Mouse (Mus musculus): Measurements from ENCODE around the gene Ncbp3. TPM values are rescaled to one million over a fixed set of nuclear protein-coding genes. Genes with fewer than 3 reads are reported as not detected.
A peak's percentile ranks its signal among the peaks of the same experiment; 100 is the strongest.

The Ncbp3 gene
- total RNA-seq, 1 experiment, result 10.4 TPM

- H3K27ac ChIP-seq (ENCODE audit: insufficient read depth, low read depth, low read length, poor library complexity, severe bottlenecking), result no peak within 1 kb of the TSS
- no peak for TF ChIP-seq CHD2 (IDR thresholded peaks at IDR 0.05; ENCODE audit: low read depth, low read length)
- no peak for TF ChIP-seq MAFK (IDR thresholded peaks at IDR 0.05; ENCODE audit: insufficient read depth, low read depth, low read length)
- no peak for TF ChIP-seq ZC3H11A (IDR thresholded peaks at IDR 0.05; ENCODE audit: borderline replicate concordance, low read depth, low read length)
- TF ChIP-seq ZNF384 (IDR thresholded peaks at IDR 0.05; ENCODE audit: low read depth, low read length), result no peak
- TF ChIP-seq HCFC1 (IDR thresholded peaks at IDR 0.05; ENCODE audit: borderline replicate concordance, insufficient read depth, low read length), result no peak
- H3K36me3 ChIP-seq (ENCODE audit: control insufficient read depth, insufficient read depth, low read length, poor library complexity, severe bottlenecking), result no peaks in the 10 kb centered on the region
- in situ Hi-C loops (cut with MboI; ENCODE audit: low sequenced_read_pairs in 2 of 2, unreplicated experiment in 2 of 2), result no loop called here
- peak; percentile 78 for DNase-seq (ENCODE audit: low read depth, low spot score)
- H3K9ac ChIP-seq (ENCODE audit: insufficient read depth, low read depth, low read length, poor library complexity, severe bottlenecking), result peak within 1 kb of the TSS; percentile 20
- H3K4me1 ChIP-seq (ENCODE audit: control insufficient read depth in 2 of 2, insufficient read depth in 2 of 2, low read length in 2 of 2, poor library complexity in 1 of 2), result peaks cover 0 to 4% of the 10 kb centered on the region in 2 experiments; a peak in 1 of 4 replicates
- no peaks in the 10 kb centered on the region for H3K9me3 ChIP-seq (ENCODE audit: control insufficient read depth, insufficient read depth, low read depth, low read length)
- H3K4me3 ChIP-seq (ENCODE audit: insufficient read depth in 1 of 2, low read depth in 1 of 2, low read length in 2 of 2, poor library complexity in 1 of 2, severe bottlenecking in 1 of 2), result peak within 1 kb of the TSS; percentile 72 to 98
Measured at GRCm38 (mm10) chr11:73018471-73019146, 29.0 kb upstream of the Ncbp3 start, which contains the start of gene Camkk1. TSS of gene Camkk1 (plus strand) at chr11:73019008.

- no peaks in the 10 kb centered on the region for H3K36me3 ChIP-seq (ENCODE audit: control insufficient read depth, insufficient read depth, low read length, poor library complexity, severe bottlenecking)
- H3K9ac ChIP-seq (ENCODE audit: insufficient read depth, low read depth, low read length, poor library complexity, severe bottlenecking), result peak overlapping the region; percentile 20
- in situ Hi-C loops (cut with MboI; ENCODE audit: low sequenced_read_pairs in 2 of 2, unreplicated experiment in 2 of 2), result no loop called here
- peak overlapping the region; percentile 72 to 98 for H3K4me3 ChIP-seq (ENCODE audit: insufficient read depth in 1 of 2, low read depth in 1 of 2, low read length in 2 of 2, poor library complexity in 1 of 2, severe bottlenecking in 1 of 2)
- TF ChIP-seq ZC3H11A (IDR thresholded peaks at IDR 0.05; ENCODE audit: borderline replicate concordance, low read depth, low read length), result no peak
- TF ChIP-seq MAFK (IDR thresholded peaks at IDR 0.05; ENCODE audit: insufficient read depth, low read depth, low read length), result no peak
- no peak for TF ChIP-seq CHD2 (IDR thresholded peaks at IDR 0.05; ENCODE audit: low read depth, low read length)
- TF ChIP-seq ZNF384 (IDR thresholded peaks at IDR 0.05; ENCODE audit: low read depth, low read length), result no peak
- TF ChIP-seq HCFC1 (IDR thresholded peaks at IDR 0.05; ENCODE audit: borderline replicate concordance, insufficient read depth, low read length), result no peak
- H3K27ac ChIP-seq (ENCODE audit: insufficient read depth, low read depth, low read length, poor library complexity, severe bottlenecking), result no peak overlapping the region
- DNase-seq (ENCODE audit: low read depth, low spot score), result no peak
- peaks cover 0 to 4% of the 10 kb centered on the region in 2 experiments; a peak in 1 of 4 replicates for H3K4me1 ChIP-seq (ENCODE audit: control insufficient read depth in 2 of 2, insufficient read depth in 2 of 2, low read length in 2 of 2, poor library complexity in 1 of 2)
- H3K9me3 ChIP-seq (ENCODE audit: control insufficient read depth, insufficient read depth, low read depth, low read length), result no peaks in the 10 kb centered on the region
Measured at GRCm38 (mm10) chr11:73019147-73019795, 28.3 kb upstream of the Ncbp3 start.

- H3K9me3 ChIP-seq (ENCODE audit: control insufficient read depth, insufficient read depth, low read depth, low read length), result no peaks in the 10 kb centered on the region
- H3K9ac ChIP-seq (ENCODE audit: insufficient read depth, low read depth, low read length, poor library complexity, severe bottlenecking), result no peak overlapping the region
- no peaks in the 10 kb centered on the region for H3K36me3 ChIP-seq (ENCODE audit: control insufficient read depth, insufficient read depth, low read length, poor library complexity, severe bottlenecking)
- no peak overlapping the region for H3K27ac ChIP-seq (ENCODE audit: insufficient read depth, low read depth, low read length, poor library complexity, severe bottlenecking)
- no peak overlapping the region for H3K4me3 ChIP-seq (ENCODE audit: insufficient read depth in 1 of 2, low read depth in 1 of 2, low read length in 2 of 2, poor library complexity in 1 of 2, severe bottlenecking in 1 of 2)
- H3K4me1 ChIP-seq (ENCODE audit: control insufficient read depth in 2 of 2, insufficient read depth in 2 of 2, low read length in 2 of 2, poor library complexity in 1 of 2), result peaks cover 0 to 4% of the 10 kb centered on the region in 2 experiments; a peak in 1 of 4 replicates
- in situ Hi-C loops (cut with MboI; ENCODE audit: low sequenced_read_pairs in 2 of 2, unreplicated experiment in 2 of 2), result no loop called here
- no peak for DNase-seq (ENCODE audit: low read depth, low spot score)
- TF ChIP-seq MAFK (IDR thresholded peaks at IDR 0.05; ENCODE audit: insufficient read depth, low read depth, low read length), result no peak
- TF ChIP-seq HCFC1 (IDR thresholded peaks at IDR 0.05; ENCODE audit: borderline replicate concordance, insufficient read depth, low read length), result no peak
- TF ChIP-seq ZC3H11A (IDR thresholded peaks at IDR 0.05; ENCODE audit: borderline replicate concordance, low read depth, low read length), result no peak
- TF ChIP-seq ZNF384 (IDR thresholded peaks at IDR 0.05; ENCODE audit: low read depth, low read length), result no peak
Measured at GRCm38 (mm10) chr11:73020953-73021800, 26.4 kb upstream of the Ncbp3 start.

- no peak for DNase-seq (ENCODE audit: low read depth, low spot score)
- TF ChIP-seq MAFK (IDR thresholded peaks at IDR 0.05; ENCODE audit: insufficient read depth, low read depth, low read length), result no peak
- no peak for TF ChIP-seq CHD2 (IDR thresholded peaks at IDR 0.05; ENCODE audit: low read depth, low read length)
- TF ChIP-seq ZNF384 (IDR thresholded peaks at IDR 0.05; ENCODE audit: low read depth, low read length), result no peak
- TF ChIP-seq ZC3H11A (IDR thresholded peaks at IDR 0.05; ENCODE audit: borderline replicate concordance, low read depth, low read length), result no peak
- no peak for TF ChIP-seq HCFC1 (IDR thresholded peaks at IDR 0.05; ENCODE audit: borderline replicate concordance, insufficient read depth, low read length)
Measured at GRCm38 (mm10) chr11:73023099-73023498, 24.5 kb upstream of the Ncbp3 start.

More at GRCm38 (mm10) chr11:73023099-73023498, 24.5 kb upstream of the Ncbp3 start:
- H3K36me3 ChIP-seq (ENCODE audit: control insufficient read depth, insufficient read depth, low read length, poor library complexity, severe bottlenecking), result no peaks in the 10 kb centered on the region
- peaks cover 0 to 10% of the 10 kb centered on the region in 2 experiments; a peak in 2 of 4 replicates for H3K4me1 ChIP-seq (ENCODE audit: control insufficient read depth in 2 of 2, insufficient read depth in 2 of 2, low read length in 2 of 2, poor library complexity in 1 of 2)
- no peak overlapping the region for H3K4me3 ChIP-seq (ENCODE audit: insufficient read depth in 1 of 2, low read depth in 1 of 2, low read length in 2 of 2, poor library complexity in 1 of 2, severe bottlenecking in 1 of 2)
- H3K9me3 ChIP-seq (ENCODE audit: control insufficient read depth, insufficient read depth, low read depth, low read length), result no peaks in the 10 kb centered on the region
- H3K27ac ChIP-seq (ENCODE audit: insufficient read depth, low read depth, low read length, poor library complexity, severe bottlenecking), result no peak overlapping the region
- H3K9ac ChIP-seq (ENCODE audit: insufficient read depth, low read depth, low read length, poor library complexity, severe bottlenecking), result no peak overlapping the region
- in situ Hi-C loops (cut with MboI; ENCODE audit: low sequenced_read_pairs in 2 of 2, unreplicated experiment in 2 of 2), result no loop called here

Measured in ES-E14 (cell line).